Mouse (Mus musculus): Measurements from ENCODE around the gene Vsig10. TPM values are rescaled to one million over a fixed set of nuclear protein-coding genes. Genes with fewer than 3 reads are reported as not detected.

Vsig10 gene
- polyA plus RNA-seq, 1 experiment = 2.3 TPM

- peaks cover 7% of the 10 kb centered on the region for H3K4me1 ChIP-seq (ENCODE audit: control insufficient read depth, insufficient read depth, low read length)
- H3K27ac ChIP-seq (ENCODE audit: insufficient read depth, low read depth, low read length) = no peak overlapping the region
- TF ChIP-seq POLR2A (IDR thresholded peaks at IDR 0.05; ENCODE audit: borderline replicate concordance, low read depth, low read length) (no peak), CTCF (IDR thresholded peaks at IDR 0.05; ENCODE audit: low read depth, low read length) (no peak)
- H3K4me3 ChIP-seq (ENCODE audit: insufficient read depth, low read length) = no peak overlapping the region
Measured at GRCm38 (mm10) chr5:117390895-117391294, 72.0 kb downstream of the Vsig10 start.

- Histone ChIP-seq H3K4me1 (ENCODE audit: control insufficient read depth, insufficient read depth, low read length) (peaks cover 15% of the 10 kb centered on the region), H3K27ac (ENCODE audit: insufficient read depth, low read depth, low read length) (no peak overlapping the region), H3K4me3 (ENCODE audit: insufficient read depth, low read length) (no peak overlapping the region)
- TF ChIP-seq POLR2A (IDR thresholded peaks at IDR 0.05; ENCODE audit: borderline replicate concordance, low read depth, low read length) = no peak
- no peak for TF ChIP-seq CTCF (IDR thresholded peaks at IDR 0.05; ENCODE audit: low read depth, low read length)
Measured at GRCm38 (mm10) chr5:117395834-117396233, 77.0 kb downstream of the Vsig10 start.

- peak overlapping the region; percentile 71 for H3K27ac ChIP-seq (ENCODE audit: insufficient read depth, low read depth, low read length)
- TF ChIP-seq CTCF (IDR thresholded peaks at IDR 0.05; ENCODE audit: low read depth, low read length) (no peak), POLR2A (IDR thresholded peaks at IDR 0.05; ENCODE audit: borderline replicate concordance, low read depth, low read length) (no peak)
- peaks cover 15% of the 10 kb centered on the region for H3K4me1 ChIP-seq (ENCODE audit: control insufficient read depth, insufficient read depth, low read length)
- H3K4me3 ChIP-seq (ENCODE audit: insufficient read depth, low read length) = no peak overlapping the region
Measured at GRCm38 (mm10) chr5:117396596-117397014, 77.7 kb downstream of the Vsig10 start.

GRCm38 (mm10) chr5:117397371-117397770, 78.5 kb downstream of the Vsig10 start:
- peaks cover 17% of the 10 kb centered on the region for H3K4me1 ChIP-seq (ENCODE audit: control insufficient read depth, insufficient read depth, low read length)
- H3K27ac ChIP-seq (ENCODE audit: insufficient read depth, low read depth, low read length) = 0 out of 2 replicates have a peak overlapping the region, but pooled peaks have one; percentile 71
- no peak for TF ChIP-seq POLR2A (IDR thresholded peaks at IDR 0.05; ENCODE audit: borderline replicate concordance, low read depth, low read length)
- TF ChIP-seq CTCF (IDR thresholded peaks at IDR 0.05; ENCODE audit: low read depth, low read length) = no peak
- H3K4me3 ChIP-seq (ENCODE audit: insufficient read depth, low read length) = no peak overlapping the region

GRCm38 (mm10) chr5:117398007-117398550, 79.2 kb downstream of the Vsig10 start:
- no peak overlapping the region for H3K4me3 ChIP-seq (ENCODE audit: insufficient read depth, low read length)
- no peak for TF ChIP-seq CTCF (IDR thresholded peaks at IDR 0.05; ENCODE audit: low read depth, low read length)
- no peak for TF ChIP-seq POLR2A (IDR thresholded peaks at IDR 0.05; ENCODE audit: borderline replicate concordance, low read depth, low read length)
- H3K4me1 ChIP-seq (ENCODE audit: control insufficient read depth, insufficient read depth, low read length) = peaks cover 20% of the 10 kb centered on the region
- no peak overlapping the region for H3K27ac ChIP-seq (ENCODE audit: insufficient read depth, low read depth, low read length)

GRCm38 (mm10) chr5:117399281-117399680, 80.4 kb downstream of the Vsig10 start:
- TF ChIP-seq CTCF (IDR thresholded peaks at IDR 0.05; ENCODE audit: low read depth, low read length) (no peak), POLR2A (IDR thresholded peaks at IDR 0.05; ENCODE audit: borderline replicate concordance, low read depth, low read length) (no peak)
- Histone ChIP-seq H3K4me1 (ENCODE audit: control insufficient read depth, insufficient read depth, low read length) (peaks cover 20% of the 10 kb centered on the region), H3K27ac (ENCODE audit: insufficient read depth, low read depth, low read length) (no peak overlapping the region), H3K4me3 (ENCODE audit: insufficient read depth, low read length) (no peak overlapping the region)

GRCm38 (mm10) chr5:117403609-117404008, 84.7 kb downstream of the Vsig10 start:
- no peak for TF ChIP-seq CTCF (IDR thresholded peaks at IDR 0.05; ENCODE audit: low read depth, low read length)
- no peak for TF ChIP-seq POLR2A (IDR thresholded peaks at IDR 0.05; ENCODE audit: borderline replicate concordance, low read depth, low read length)
- Histone ChIP-seq H3K4me1 (ENCODE audit: control insufficient read depth, insufficient read depth, low read length) (peaks cover 4% of the 10 kb centered on the region; the same call in 1 of the 2 replicates), H3K27ac (ENCODE audit: insufficient read depth, low read depth, low read length) (no peak overlapping the region), H3K4me3 (ENCODE audit: insufficient read depth, low read length) (no peak overlapping the region)

Other genes with a start within 250 kb of the Vsig10 start
- gene Suds3, start 203.0 kb upstream of the Vsig10 start, polyA plus RNA-seq (2012; ENCODE audit: insufficient read depth, insufficient read length, missing spikeins) = 50.7 and 51.4 TPM in 2 replicates
- 110 and 112 TPM in 2 replicates for gene Taok3, start 199.0 kb upstream of the Vsig10 start, polyA plus RNA-seq (2012; ENCODE audit: insufficient read depth, insufficient read length, missing spikeins)
- gene Pebp1, start 31.5 kb upstream of the Vsig10 start, polyA plus RNA-seq (2012; ENCODE audit: insufficient read depth, insufficient read length, missing spikeins) = 104 and 117 TPM in 2 replicates
- gene Wsb2, start 38.2 kb downstream of the Vsig10 start, polyA plus RNA-seq (2012; ENCODE audit: insufficient read depth, insufficient read length, missing spikeins) = 45.4 and 47.3 TPM in 2 replicates
- 16.9 and 27.2 TPM in 2 replicates for gene Rfc5, start 70.0 kb downstream of the Vsig10 start, polyA plus RNA-seq (2012; ENCODE audit: insufficient read depth, insufficient read length, missing spikeins)
- 0.28 and 0.32 TPM in 2 replicates for gene Ksr2, start 94.9 kb downstream of the Vsig10 start, polyA plus RNA-seq (2012; ENCODE audit: insufficient read depth, insufficient read length, missing spikeins)

Data from bone marrow macrophage, adult 2 months (primary cell).